Mouse (Mus musculus) left cerebral cortex, adult 2 months (tissue): ENCODE measurements around the gene Cldnd1. TPM values are rescaled to one million over a fixed set of nuclear protein-coding genes. Genes with fewer than 3 reads are reported as not detected.

Source experiments
- DNase-seq, 2 experiments: peaks; one replicate each; pipeline ENCODE4 v3.0.0; 2021 to 2022; ENCODE audit warnings: low spot score in 2 of 2, mixed read lengths in 1 of 2; ENCODE audit errors: extremely low spot score in 1 of 2
- H3K27ac ChIP-seq: fragments of 200-600 bp; 2 replicates; pipeline ENCODE4 v1.8.1; 2022
- H3K4me3 ChIP-seq: fragments of 200-600 bp; 2 replicates; pipeline ENCODE4 v1.8.1; 2022
- CTCF ChIP-seq: fragments of 200-600 bp; IDR thresholded peaks from 2 replicates; pipeline ENCODE4 v1.8.1; 2022; ENCODE audit warnings: antibody characterized with exemption, mild to moderate bottlenecking, moderate library complexity
- intact Hi-C: fragments of 180-260 bp; cut with DNase I; formaldehyde crosslinking; loops from one replicate; pipeline ENCODE4 v1.15.1; 2025
- long read RNA-seq, 2 experiments: library from polyadenylated mRNA; stranded (forward); transcript quantifications; one replicate each; pipeline ENCODE4 v2.0.0; 2021; ENCODE audit warnings: borderline mapping rate in 2 of 2
- total RNA-seq, 2 experiments: library from RNA; stranded (reverse); gene quantifications; 2 replicates each; pipeline ENCODE4 v1.2.3; 2021

The Cldnd1 gene
- total RNA-seq = 10 to 100 TPM; 95.5 to 97.5 TPM
- long read RNA-seq, experiment 1, transcript Cldnd1-201 (5 exons, 2,147 nt) = major isoform, 68 of 125 reads
- long read RNA-seq, experiment 1, transcript Cldnd1-204 (6 exons, 1,540 nt) = minor isoform, 6 of 125 reads
- long read RNA-seq, experiment 1, partial matches to known transcripts = 9 of 125 reads
- long read RNA-seq, experiment 1, other reads (novel, unspliced or antisense) = 42 of 125 reads
- long read RNA-seq, experiment 2, transcript Cldnd1-201 (5 exons, 2,147 nt) = major isoform, 38 of 74 reads
- long read RNA-seq, experiment 2, transcript Cldnd1-204 (6 exons, 1,540 nt) = minor isoform, 6 of 74 reads
- long read RNA-seq, experiment 2, partial matches to known transcripts = 7 of 74 reads
- long read RNA-seq, experiment 2, other reads (novel, unspliced or antisense) = 23 of 74 reads

DNA sequence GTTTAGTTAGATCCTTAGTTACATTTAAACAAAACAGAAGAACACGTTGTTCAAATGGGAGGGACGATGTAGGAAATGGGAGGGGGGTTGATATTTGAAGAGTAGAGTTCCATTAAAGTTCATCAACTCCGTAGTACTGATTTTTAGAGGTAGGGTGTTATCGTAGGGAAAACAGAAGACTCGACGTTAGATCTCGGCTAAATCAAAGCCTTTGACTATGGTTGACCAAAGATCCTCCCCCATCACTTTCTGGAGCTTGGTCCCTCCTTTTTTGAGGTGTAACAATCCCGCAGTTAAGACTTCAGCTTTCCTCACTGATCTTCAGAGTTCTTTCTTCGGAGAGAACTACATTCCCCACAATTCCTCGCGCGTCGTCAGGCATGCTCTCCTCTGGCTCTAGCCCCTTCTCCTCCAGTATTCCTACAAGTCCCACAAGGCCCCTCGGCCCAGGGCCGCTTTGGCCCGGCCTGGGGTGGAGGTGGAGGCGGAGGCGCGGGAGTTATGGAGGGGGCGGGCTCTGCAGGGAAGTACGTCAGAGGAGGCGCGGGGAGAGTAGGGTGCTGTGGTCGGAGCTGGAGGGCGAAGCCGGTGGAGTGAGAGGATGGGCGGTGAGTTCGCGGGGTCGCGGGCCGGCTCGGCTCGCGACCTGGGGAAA, at the start of gene Cldnd1:
Gene Cldnd1, plus strand, starts transcription at position 434 of the 655 bp plus-strand sequence.
- intact Hi-C loops = loop anchor here (1.0 to 5.0 kb wide), 4 partner anchors 21 to 320 kb away; partner anchors contain the start of genes Cpox, Dcbld2 and St3gal6

DNA sequence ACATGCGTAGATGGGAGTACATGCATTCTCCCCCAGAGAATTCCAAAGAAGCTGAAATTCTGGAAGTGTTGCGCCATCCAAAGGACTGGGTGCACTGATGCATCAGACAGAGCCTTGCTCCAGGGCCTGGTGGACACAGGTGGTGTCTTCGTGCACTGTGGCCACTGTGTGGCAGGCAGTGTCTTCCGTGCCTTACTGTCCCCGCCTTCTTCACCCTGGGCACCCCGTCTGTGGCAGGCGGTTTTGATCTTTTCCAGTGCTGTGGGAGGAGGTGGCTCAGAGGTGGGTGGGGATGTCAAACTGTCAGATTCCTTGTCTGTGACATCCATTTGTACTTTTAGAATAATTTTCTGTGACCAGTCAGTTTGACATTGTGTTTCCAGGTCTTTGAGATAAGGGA, 49.0 kb upstream of the Cldnd1 start:
- no peak overlapping the region for H3K27ac ChIP-seq
- DNase-seq = no peak
- no peak overlapping the region for H3K4me3 ChIP-seq
- no peak; the same call in 1 of the 2 replicates for TF ChIP-seq CTCF
- intact Hi-C loops = no loop called here

More for the DNA sequence above, at the start of gene Cldnd1:
- peak within 1 kb of the TSS; percentile 91 for H3K4me3 ChIP-seq
- peak within 1 kb of the TSS; percentile 86 for H3K27ac ChIP-seq
- peak; percentile 93 to 94 for DNase-seq
- no peak for TF ChIP-seq CTCF

DNA sequence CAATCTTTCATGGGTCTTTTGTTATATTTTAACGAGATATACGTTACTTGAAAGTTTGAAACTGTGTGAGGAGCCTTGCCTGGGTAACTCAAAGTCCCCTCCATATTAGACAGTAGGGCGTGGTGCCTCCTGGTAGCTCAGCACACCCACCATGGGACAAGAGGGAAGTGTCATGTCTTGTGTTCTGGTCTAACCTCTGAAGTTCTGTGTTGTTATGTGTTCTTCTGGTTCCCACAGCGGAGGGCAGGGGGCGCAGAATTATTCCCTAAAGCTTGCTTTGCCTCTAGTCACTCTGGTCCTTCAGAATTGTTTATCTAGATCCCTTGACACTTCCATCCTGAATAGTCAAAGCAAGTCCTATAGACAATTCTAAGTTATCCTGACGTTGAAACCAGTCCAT, 45.7 kb upstream of the Cldnd1 start:
- intact Hi-C loops = no loop called here
- H3K27ac ChIP-seq = no peak overlapping the region
- no peak for TF ChIP-seq CTCF
- DNase-seq = no peak
- H3K4me3 ChIP-seq = no peak overlapping the region

DNA sequence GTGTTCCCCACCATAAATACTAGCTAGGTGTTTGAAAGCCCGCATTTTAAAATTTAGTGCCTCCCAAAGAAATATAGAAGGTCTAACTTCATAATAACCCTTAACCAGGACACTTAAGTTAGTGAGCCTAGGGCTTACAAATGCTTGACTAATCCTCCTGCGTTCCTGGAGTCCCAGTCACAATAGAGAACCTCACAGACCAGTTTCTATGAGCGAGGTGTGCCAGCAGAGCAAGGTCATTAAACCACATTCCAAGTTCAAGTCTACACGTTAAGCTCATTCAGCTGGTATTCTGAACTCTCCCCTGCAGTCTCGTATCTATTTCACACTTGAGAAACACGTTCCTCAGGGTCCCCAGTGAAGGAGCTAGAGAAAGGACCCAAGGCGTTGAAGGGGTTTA, 44.8 kb upstream of the Cldnd1 start:
- no peak for TF ChIP-seq CTCF
- DNase-seq = no peak
- H3K4me3 ChIP-seq = no peak overlapping the region
- H3K27ac ChIP-seq = no peak overlapping the region
- intact Hi-C loops = no loop called here

DNA sequence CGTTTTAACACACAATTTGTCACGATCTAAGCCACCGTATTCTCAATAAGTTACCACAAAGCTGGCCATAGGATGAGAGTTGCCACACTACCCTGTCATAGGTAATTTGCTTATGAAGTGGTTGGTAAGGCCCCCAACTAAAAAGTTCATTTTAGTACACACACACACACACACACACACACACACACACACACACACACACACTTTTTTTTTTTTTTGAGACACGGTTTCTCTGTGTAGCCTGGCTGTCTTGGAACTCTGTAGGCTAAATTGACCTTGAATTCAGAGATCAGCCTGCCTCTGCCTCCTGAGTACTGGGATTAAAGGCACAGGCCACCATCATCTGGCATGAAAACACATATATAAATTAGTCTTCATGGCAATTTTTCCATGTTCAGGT, 43.8 kb upstream of the Cldnd1 start:
- TF ChIP-seq CTCF = no peak
- Histone ChIP-seq H3K4me3 (no peak overlapping the region), H3K27ac (no peak overlapping the region)
- no peak for DNase-seq
- intact Hi-C loops = no loop called here

DNA sequence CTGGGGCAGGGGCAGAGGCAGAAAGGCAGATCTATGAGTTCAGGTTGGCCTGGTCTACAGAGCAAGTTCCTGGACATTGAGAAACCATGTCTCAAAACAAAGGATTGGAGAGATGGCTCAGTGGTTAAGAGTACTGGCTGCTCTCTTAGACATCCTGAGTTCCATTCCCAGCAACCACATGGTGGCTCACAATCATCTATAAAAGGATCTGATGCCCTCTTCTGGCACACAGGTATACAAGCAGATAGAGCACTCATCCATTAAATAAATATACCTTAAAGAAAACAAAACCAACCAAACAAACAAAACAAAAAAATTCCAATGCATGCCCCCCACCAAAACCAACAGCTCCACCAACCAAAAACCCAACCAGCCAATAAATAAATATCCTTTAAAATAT, 43.2 kb upstream of the Cldnd1 start:
- intact Hi-C loops = no loop called here

DNA sequence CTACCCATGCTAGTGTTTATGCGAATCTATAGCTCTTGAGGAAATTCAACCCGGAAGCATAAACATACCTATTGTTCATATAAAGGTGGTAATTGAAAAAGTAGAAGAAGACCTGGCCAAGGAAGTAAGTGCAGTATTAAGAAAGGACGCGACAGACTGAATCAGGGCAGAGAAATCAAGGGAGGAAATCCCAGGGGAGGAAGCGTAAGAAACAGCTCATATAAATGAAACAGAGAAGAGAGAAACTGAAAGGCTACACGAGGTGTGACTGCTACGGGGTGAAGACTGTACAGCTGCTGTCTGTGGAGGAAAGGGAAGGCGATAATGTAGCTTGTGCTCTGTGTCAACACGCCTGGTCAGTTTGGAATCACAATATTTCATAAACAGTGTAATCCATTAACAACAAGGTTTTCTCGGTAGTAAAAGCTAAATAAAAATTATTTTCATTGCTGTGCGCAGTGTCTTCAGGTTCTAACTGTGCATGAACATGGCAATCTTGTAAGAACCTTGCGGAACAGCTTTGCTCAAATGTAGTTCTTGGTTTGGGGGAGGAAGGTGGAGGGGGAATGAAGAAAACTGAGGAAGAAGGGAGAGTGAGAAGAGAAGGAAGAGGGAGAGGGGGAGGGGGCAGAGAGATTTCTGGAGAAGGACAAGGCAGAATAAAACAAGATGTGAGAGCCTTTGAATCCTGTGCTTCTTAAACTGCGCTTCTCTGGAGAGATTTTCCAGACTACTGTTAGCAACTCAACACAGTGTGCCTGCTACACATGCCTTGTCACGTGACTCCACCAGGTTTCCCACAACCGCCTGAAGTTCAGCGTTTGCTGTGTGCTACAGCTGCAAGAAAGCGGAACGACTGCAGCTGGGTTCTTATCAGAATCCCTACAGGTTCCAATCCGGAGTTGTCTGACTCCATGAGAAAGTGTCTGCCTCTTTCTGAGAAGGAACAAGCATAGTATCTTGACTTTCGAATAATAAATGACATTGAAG, 41.9 kb upstream of the Cldnd1 start:
- H3K4me3 ChIP-seq = no peak overlapping the region
- H3K27ac ChIP-seq = no peak overlapping the region
- TF ChIP-seq CTCF = no peak
- intact Hi-C loops = loop anchor here (5.0 kb wide), 1 partner anchor 716 kb away; no protein-coding TSS in a partner anchor
- no peak for DNase-seq

More for the DNA sequence above, 43.2 kb upstream of the Cldnd1 start:
- DNase-seq = no peak
- Histone ChIP-seq H3K27ac (no peak overlapping the region), H3K4me3 (no peak overlapping the region)
- TF ChIP-seq CTCF = peak; percentile 27

DNA sequence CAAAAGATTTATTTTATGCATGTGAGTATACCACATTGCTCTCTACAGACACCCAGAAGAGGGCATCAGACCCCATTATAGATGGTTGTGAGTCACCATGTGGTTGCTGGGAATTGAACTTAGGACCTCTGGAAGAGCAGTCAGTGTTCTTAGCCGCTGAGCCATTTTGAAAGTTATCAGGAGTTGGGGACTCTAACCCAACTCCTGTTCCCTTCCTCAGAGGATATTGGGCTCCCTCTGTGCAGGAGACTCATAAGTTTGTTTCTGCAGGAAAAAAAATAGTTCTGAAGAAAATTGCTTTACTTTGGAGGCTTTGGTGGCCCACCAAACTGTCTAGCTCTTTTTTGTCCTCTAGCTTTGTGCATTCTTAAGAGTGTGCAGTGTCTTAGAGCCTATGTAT, 39.2 kb upstream of the Cldnd1 start:
- H3K4me3 ChIP-seq = no peak overlapping the region
- DNase-seq = no peak
- TF ChIP-seq CTCF = no peak
- intact Hi-C loops = loop anchor here (5.0 kb wide), 1 partner anchor 714 kb away; no protein-coding TSS in a partner anchor
- no peak overlapping the region for H3K27ac ChIP-seq

DNA sequence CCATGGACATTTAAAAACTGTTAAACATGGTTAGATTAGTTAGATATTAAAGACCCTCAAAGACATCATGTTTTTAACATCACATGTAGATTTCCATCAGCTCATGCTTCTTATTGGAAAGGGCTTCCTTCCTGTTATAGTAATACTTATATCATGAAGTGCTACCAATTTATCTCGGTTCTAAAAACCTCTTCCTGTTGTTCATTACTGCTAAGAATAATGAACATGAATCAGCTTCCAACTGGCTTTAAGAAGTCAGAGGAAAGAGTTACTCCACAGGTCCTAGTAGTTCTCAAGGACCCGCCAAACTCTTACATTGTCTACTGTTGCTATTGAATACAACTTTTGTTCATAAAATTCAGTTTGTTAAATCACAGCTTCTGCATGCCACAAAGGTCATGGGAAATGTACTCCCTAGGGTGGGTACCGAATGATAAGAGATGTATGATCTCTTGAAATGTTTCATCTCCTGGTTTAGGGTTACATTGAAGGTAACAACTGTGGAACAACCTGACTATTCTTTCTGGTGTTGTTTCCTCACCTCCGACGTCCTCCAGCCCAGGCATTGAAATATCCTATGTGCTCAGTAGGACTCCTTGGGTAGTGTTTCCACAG, 38.0 kb upstream of the Cldnd1 start:
- Histone ChIP-seq H3K27ac (no peak overlapping the region), H3K4me3 (no peak overlapping the region)
- intact Hi-C loops = loop anchor here (5.0 kb wide), 1 partner anchor 713 kb away; no protein-coding TSS in a partner anchor
- no peak for DNase-seq
- TF ChIP-seq CTCF = no peak

DNA sequence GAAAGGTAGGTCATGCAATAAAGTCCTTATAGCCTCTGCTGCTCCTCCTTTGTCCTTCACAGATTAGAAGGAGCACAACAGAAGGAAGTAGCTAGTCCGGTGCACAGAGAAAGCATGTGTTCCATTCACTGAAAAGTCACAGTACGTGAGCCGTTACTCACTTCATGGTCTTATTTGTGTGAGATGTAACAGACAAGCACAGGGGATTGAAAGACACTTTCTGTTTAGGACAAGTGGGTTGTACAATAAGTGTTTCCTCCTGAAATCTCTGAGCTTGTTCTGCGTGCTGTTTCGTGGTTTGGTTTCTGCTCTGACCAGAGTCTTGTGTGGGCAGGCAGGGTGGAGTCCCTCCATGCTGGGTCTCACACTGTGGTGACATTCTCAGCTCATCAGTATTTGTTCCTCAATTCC, 37.4 kb upstream of the Cldnd1 start:
- intact Hi-C loops = no loop called here
- no peak for DNase-seq
- Histone ChIP-seq H3K4me3 (no peak overlapping the region), H3K27ac (no peak overlapping the region)
- TF ChIP-seq CTCF = no peak

DNA sequence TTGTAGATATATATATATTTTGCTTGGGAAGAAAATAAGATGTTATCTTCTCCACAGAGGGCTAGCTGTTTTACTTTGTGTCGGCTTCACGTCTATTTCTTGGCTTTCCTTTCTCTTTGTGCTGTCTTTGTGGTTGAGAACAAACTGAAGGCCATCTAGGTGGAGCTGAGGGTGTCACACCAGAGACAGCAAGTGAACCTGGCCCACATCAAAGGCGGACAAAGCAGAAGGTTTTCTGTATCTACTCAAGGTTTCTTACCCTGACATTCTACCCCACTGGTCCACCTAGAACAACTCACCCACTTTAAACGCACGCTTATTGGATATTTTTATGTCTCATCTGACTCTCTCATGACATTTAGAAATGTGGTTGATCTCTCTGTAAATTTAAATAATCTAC, 33.6 kb upstream of the Cldnd1 start:
- intact Hi-C loops = no loop called here
- no peak for TF ChIP-seq CTCF
- Histone ChIP-seq H3K4me3 (no peak overlapping the region), H3K27ac (no peak overlapping the region)
- no peak for DNase-seq
